Mouse (Mus musculus) stomach, postnatal 0 days (tissue): ENCODE measurements around the gene Ubl3. TPM values are rescaled to one million over a fixed set of nuclear protein-coding genes. Genes with fewer than 3 reads are reported as not detected.
A peak's percentile ranks its signal among the peaks of the same experiment; 100 is the strongest.

ENCODE experiments used
- ATAC-seq: fragments of 200-750 bp; cut with Nextera tagmentation; 2 replicates; pipeline ENCODE4 v1.8.0; 2017; ENCODE audit not compliant: low FRiP score, low TSS enrichment
- DNase-seq: peaks from one replicate; pipeline ENCODE4 v3.0.0-alpha.2; 2016; ENCODE audit warnings: low spot score
- H3K27ac ChIP-seq: fragments of 300-500 bp; sonication (generic); replicated peaks from 2 replicates; pipeline ENCODE4 v1.5.1; 2014; ENCODE audit warnings: mild to moderate bottlenecking, control low read depth
- H3K27me3 ChIP-seq: fragments of 300-500 bp; sonication (generic); 2 replicates; pipeline ENCODE4 v1.6.1; 2014; ENCODE audit warnings: low read length; ENCODE audit not compliant: control insufficient read depth, insufficient read depth
- H3K36me3 ChIP-seq: fragments of 300-500 bp; sonication (generic); 2 replicates; pipeline ENCODE4 v1.6.1; 2014; ENCODE audit warnings: low read length, mixed read lengths; ENCODE audit not compliant: control insufficient read depth, insufficient read depth
- H3K4me1 ChIP-seq: fragments of 300-500 bp; sonication (generic); replicated peaks from 2 replicates; pipeline ENCODE4 v1.6.1; 2014; ENCODE audit warnings: antibody characterized with exemption; ENCODE audit not compliant: control insufficient read depth, insufficient read depth
- H3K4me2 ChIP-seq: fragments of 300-500 bp; sonication (generic); replicated peaks from 2 replicates; pipeline ENCODE4 v1.6.1; 2014; ENCODE audit warnings: low read depth, mild to moderate bottlenecking, control low read depth, moderate library complexity
- H3K4me3 ChIP-seq: fragments of 300-500 bp; sonication (generic); 2 replicates; pipeline ENCODE4 v1.5.1; 2014; ENCODE audit warnings: low read depth, low read length, control low read depth
- H3K9ac ChIP-seq: fragments of 300-500 bp; sonication (generic); 2 replicates; pipeline ENCODE4 v1.6.1; 2014; ENCODE audit warnings: mild to moderate bottlenecking, low read length, control low read depth, mixed read lengths
- H3K9me3 ChIP-seq: fragments of 300-500 bp; sonication (generic); 2 replicates; pipeline ENCODE4 v1.6.1; 2016; ENCODE audit warnings: low read length; ENCODE audit not compliant: control insufficient read depth
- CTCF ChIP-seq: IDR thresholded peaks from 2 replicates; pipeline ENCODE4 v1.5.1; 2016; ENCODE audit warnings: antibody characterized with exemption, low read depth, mild to moderate bottlenecking, moderate library complexity
- EP300 ChIP-seq: optimal IDR thresholded peaks from 2 replicates; pipeline ENCODE3; 2016; ENCODE audit warnings: antibody characterized with exemption
- WGBS: fragments of 180-500 bp; shearing (Covaris S2); extraction: QIAGEN DNeasy Blood & Tissue Kit; methylation state at CpG from one replicate; pipeline ENCODE4 v1.1.7; 2014; 5-methylcytosine and 5-hydroxymethylcytosine counted together
- polyA plus RNA-seq: library from polyadenylated mRNA; unstranded; fragments of >200 nt; fragmentation: Nextera tagmentation; extraction: Ambion mirVana; gene quantifications from 2 replicates; pipeline ENCODE4 v1.2.1, GENCODE M21; 2015

Gene Ubl3
- polyA plus RNA-seq, 1 experiment from 2014 or later: 117 TPM

DNA sequence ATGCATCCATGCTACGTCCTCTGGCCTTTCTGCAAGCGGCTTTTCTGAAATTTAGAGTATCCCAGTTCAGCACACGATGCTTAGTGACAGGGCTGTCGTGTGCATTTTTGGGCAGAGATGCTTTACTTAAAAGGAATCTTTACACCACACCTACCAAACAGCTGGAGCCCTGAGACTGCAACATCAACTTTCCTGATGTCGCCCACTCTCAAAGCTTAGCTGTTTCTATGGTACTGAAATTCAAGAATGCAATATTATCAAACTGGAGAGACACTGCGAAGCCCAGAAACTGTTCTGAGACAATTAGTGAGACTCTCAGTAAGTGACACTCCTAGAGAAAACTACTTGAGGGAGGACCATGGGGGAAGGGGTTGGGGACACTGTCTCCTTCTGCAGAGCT, 50.4 kb downstream of the Ubl3 start:
- Histone ChIP-seq H3K4me3 (no peak overlapping the region), H3K4me2 (no peak overlapping the region), H3K27ac (no peak overlapping the region), H3K9me3 (no peaks in the 10 kb centered on the region), H3K9ac (no peak overlapping the region), H3K4me1 (no peaks in the 10 kb centered on the region), H3K27me3 (no peaks in the 10 kb centered on the region), H3K36me3 (peaks cover 8% of the 10 kb centered on the region)
- ATAC-seq: no peak
- TF ChIP-seq CTCF (no peak), EP300 (no peak)
- 90% methylated on average over 6 of the region's 6 CpGs for WGBS
- no peak for DNase-seq

DNA sequence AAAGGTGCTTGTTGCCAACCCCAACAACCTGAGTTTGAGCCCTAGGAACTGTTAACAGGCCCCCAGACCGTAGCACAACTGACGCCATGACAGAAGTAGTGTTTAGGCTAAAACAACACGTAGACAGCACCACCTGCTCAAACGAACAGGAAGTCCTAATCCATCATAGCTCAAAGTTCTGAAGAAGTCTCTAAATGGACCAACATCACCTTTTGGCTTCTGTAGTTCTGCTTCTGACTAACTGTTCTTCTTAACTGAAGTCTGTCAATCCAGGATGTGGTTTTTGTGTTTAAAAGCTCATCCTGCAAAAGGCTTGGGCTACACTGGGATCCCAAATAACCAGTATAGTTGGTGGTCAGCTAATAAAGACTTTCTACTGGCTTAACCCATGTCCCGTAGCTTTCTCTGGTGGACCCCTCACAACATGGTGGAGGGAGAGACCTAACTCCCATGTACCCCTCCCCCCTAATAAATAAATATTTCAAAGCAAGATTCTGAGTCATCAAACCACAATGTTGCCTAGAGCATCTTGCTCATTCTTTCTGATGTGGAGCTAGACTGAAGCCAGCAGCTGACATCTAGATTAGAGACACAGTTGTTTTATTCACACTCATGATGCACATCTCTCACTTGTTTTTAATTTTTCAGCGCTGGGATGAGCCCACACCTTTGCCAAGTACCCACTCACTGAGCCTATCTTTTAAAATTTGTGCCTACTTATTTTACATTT, 51.2 kb downstream of the Ubl3 start:
- no peak overlapping the region for H3K4me3 ChIP-seq
- TF ChIP-seq EP300 (no peak), CTCF (no peak)
- H3K4me2 ChIP-seq: no peak overlapping the region
- no peak overlapping the region for H3K27ac ChIP-seq
- WGBS: 76% methylated on average over 6 of the region's 6 CpGs
- no peaks in the 10 kb centered on the region for H3K27me3 ChIP-seq
- H3K36me3 ChIP-seq: no peaks in the 10 kb centered on the region
- H3K4me1 ChIP-seq: no peaks in the 10 kb centered on the region
- ATAC-seq: no peak
- no peaks in the 10 kb centered on the region for H3K9me3 ChIP-seq
- DNase-seq: no peak
- no peak overlapping the region for H3K9ac ChIP-seq

DNA sequence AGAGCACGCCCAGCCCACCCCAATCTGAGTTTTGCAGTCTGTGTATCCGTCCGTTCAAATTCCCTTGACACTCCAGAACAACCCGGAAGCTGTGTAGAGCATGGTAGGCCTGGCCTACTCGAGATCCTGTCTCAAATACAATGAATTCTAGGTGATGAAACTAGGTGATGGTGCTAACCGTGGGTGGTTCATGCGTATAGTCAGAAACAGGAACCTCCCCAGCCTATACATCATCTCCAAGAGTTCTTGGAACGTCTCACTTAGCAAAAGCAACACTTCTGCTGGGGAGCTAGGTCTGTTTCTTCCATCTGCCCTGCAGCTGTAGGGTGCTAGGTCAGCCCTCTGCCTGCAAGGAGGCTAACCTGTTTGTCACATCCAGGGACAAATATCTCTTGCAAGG, 52.1 kb downstream of the Ubl3 start:
- no peak overlapping the region for H3K4me3 ChIP-seq
- no peaks in the 10 kb centered on the region for H3K36me3 ChIP-seq
- TF ChIP-seq EP300 (no peak), CTCF (no peak)
- H3K27ac ChIP-seq: no peak overlapping the region
- no peaks in the 10 kb centered on the region for H3K9me3 ChIP-seq
- DNase-seq (no peak), ATAC-seq (no peak)
- no peaks in the 10 kb centered on the region for H3K27me3 ChIP-seq
- no peak overlapping the region for H3K9ac ChIP-seq
- WGBS: 69% methylated on average over 8 of the region's 8 CpGs
- H3K4me2 ChIP-seq: no peak overlapping the region
- H3K4me1 ChIP-seq: no peaks in the 10 kb centered on the region

DNA sequence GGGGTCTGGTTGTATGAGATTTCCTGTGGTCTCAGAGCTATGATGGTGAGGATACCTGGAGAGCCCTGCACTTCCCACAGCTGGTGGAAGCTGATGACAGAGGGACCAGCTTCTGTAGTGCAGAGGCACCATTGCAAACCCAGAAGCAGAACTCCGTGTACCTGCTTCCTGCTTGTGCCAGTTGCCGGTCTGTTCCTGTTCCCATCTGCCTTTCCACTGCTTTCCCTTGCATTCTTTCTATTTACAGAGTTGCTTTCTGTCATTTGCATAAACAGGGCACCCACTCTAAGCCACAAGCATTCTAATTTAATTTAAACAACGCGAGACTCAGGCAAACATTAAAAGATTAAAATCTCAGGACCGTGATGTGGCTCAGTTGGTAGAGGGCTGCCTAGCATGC, 53.0 kb downstream of the Ubl3 start:
- H3K4me2 ChIP-seq: no peak overlapping the region
- ATAC-seq (no peak), DNase-seq (no peak)
- TF ChIP-seq EP300 (no peak), CTCF (no peak)
- no peaks in the 10 kb centered on the region for H3K36me3 ChIP-seq
- no peaks in the 10 kb centered on the region for H3K27me3 ChIP-seq
- H3K9me3 ChIP-seq: no peaks in the 10 kb centered on the region
- no peak overlapping the region for H3K9ac ChIP-seq
- H3K4me3 ChIP-seq: no peak overlapping the region
- 55% methylated on average over 5 of the region's 5 CpGs for WGBS
- no peak overlapping the region for H3K27ac ChIP-seq
- no peaks in the 10 kb centered on the region for H3K4me1 ChIP-seq

DNA sequence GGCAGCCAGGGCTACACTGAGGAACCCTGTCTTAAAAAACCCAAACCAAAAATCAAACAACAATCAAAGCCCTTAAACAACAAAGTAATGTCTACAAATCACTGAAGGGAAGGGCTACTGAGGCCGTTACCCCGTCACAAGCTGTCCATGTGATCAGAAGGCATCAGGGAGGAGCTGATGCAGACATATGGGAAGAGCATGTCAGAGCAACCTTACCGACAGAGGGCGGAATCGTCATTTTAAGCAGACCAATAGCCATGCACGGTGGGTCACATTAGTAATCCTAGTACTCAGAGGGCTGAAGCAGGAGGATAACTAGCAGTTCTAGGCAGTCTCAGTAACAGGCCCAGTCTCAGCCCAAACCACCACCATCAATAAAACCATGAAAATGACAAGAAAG, 56.6 kb downstream of the Ubl3 start:
- Histone ChIP-seq H3K9ac (no peak overlapping the region), H3K36me3 (no peaks in the 10 kb centered on the region), H3K27ac (no peak overlapping the region), H3K9me3 (no peaks in the 10 kb centered on the region), H3K4me3 (no peak overlapping the region), H3K4me2 (no peak overlapping the region), H3K27me3 (no peaks in the 10 kb centered on the region), H3K4me1 (no peaks in the 10 kb centered on the region)
- 85% methylated on average over 6 of the region's 6 CpGs for WGBS
- ATAC-seq (no peak), DNase-seq (no peak)
- TF ChIP-seq EP300 (no peak), CTCF (no peak)

DNA sequence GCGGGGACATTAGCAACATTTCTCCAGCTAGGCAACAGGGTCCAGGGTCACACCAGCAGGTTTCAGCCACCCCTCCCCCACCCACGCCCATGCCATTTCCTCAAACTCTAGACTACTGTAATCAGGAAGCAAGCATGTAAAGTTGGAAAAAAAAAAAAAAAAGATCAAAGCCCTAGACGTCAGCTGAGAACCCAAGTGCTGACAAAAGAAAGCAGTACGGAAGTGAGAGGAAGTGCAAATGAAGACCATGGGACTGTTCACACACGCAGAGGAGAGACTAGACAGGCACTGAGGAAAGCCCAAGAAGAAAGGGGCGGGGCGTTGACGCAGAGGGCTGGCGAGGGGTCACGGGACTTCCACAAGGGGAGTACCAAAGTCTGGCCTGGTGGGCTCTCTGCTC, 57.4 kb downstream of the Ubl3 start:
- H3K4me3 ChIP-seq: no peak overlapping the region
- no peak overlapping the region for H3K27ac ChIP-seq
- no peaks in the 10 kb centered on the region for H3K27me3 ChIP-seq
- H3K4me2 ChIP-seq: no peak overlapping the region
- no peaks in the 10 kb centered on the region for H3K9me3 ChIP-seq
- ATAC-seq (peak; percentile 65), DNase-seq (peak; percentile 56)
- H3K4me1 ChIP-seq: no peaks in the 10 kb centered on the region
- no peak for TF ChIP-seq CTCF
- no peak for TF ChIP-seq EP300
- H3K9ac ChIP-seq: no peak overlapping the region
- WGBS: 32% methylated on average over 10 of the region's 10 CpGs
- H3K36me3 ChIP-seq: no peaks in the 10 kb centered on the region
